33 mouse cellular contexts compared by ENCODE assay signal in the genomic region with DNA sequence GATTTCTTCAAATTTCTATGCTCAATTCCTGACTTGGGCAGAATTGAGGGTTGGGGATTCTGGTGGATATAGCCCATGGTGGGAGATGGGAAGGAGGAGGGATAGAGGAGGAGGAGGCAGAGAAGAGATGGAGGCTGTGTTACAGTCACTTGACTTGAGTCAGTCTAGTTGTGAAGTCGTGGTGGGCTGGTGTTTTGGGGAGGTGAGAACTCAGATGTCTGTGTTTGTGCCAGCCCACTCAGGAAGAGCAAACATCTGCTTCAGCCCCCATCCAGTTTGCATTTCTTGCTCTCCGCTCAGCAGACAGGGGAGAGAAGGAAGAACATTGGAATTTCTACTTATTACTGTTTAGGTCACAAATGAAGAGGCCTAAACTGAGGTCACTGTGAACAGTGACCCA.
DNase-seq lines count a peak whose midpoint lies in the region; TF ChIP-seq lines count a peak whose summit lies in the region.
"Had no signal": no experiment of that assay in that cellular context is flagged by ENCODE, and none has a peak within 500 bp of the region (broad histone marks: within the 10 kb centered on the region; RNA-seq: fewer than 3 reads in every experiment).

No protein-coding gene starts in this region.

- intact Hi-C loops in left cerebral cortex, postnatal 4 days (cut with DNase I): no loop called here
- intact Hi-C loops in left cerebral cortex, adult 2 months (cut with DNase I): loop anchor here (10.0 kb wide), 1 partner anchor 418 kb away; no protein-coding TSS in a partner anchor

- no peak overlapping the region for H3K4me3 ChIP-seq in left cerebral cortex, adult 2 months
- H3K4me3 ChIP-seq: embryonic facial prominence, embryonic 13.5 days; forebrain, embryonic 10.5 days; forebrain, embryonic 15.5 days; heart, adult 2 months; heart, embryonic 13.5 days; limb, embryonic 10.5 days; limb, embryonic 15.5 days; liver, embryonic 13.5 days; midbrain, embryonic 10.5 days; midbrain, embryonic 15.5 days; neural tube, embryonic 15.5 days had no signal

- DNase-seq in left cerebral cortex, adult 11 months (ENCODE audit: low spot score): peak; percentile 8
- no peak for DNase-seq in left cerebral cortex, postnatal 4 days
- peak; percentile 76 for DNase-seq in brain, adult 2 months (ENCODE audit: low read depth, low spot score)
- peak; percentile 25 to 29 for DNase-seq in left cerebral cortex, adult 2 months (ENCODE audit: extremely low spot score in 1 of 2, low spot score in 2 of 2)
- peak; percentile 28 to 41 for DNase-seq in right cerebral cortex, postnatal 36 days (ENCODE audit: low spot score in 2 of 2)
- DNase-seq in adrenal gland, adult 2 months: no peak
- no peak for DNase-seq in lung, postnatal 4 days
- DNase-seq: adrenal gland, postnatal 14 days; cerebellum, adult 18-20 months; cerebellum, postnatal 10 days; gastrocnemius, postnatal 25 days; heart, adult 2 months; heart, postnatal 10 days; kidney, adult 11 months; kidney, postnatal 14 days; layer of hippocampus, adult 9-11 months; liver, embryonic 13.5 days; lung, adult 2 months; lung, postnatal 14 days; retina, postnatal 1 day; spleen, adult 18-20 months; thymus, adult 18-20 months; thymus, postnatal 36 days had no signal

- no peak overlapping the region for H3K27ac ChIP-seq in left cerebral cortex, adult 2 months
- H3K27ac ChIP-seq: embryonic facial prominence, embryonic 13.5 days; forebrain, embryonic 10.5 days; forebrain, embryonic 15.5 days; heart, adult 2 months; heart, embryonic 13.5 days; hindbrain, embryonic 14.5 days; limb, embryonic 10.5 days; limb, embryonic 15.5 days; liver, embryonic 13.5 days; midbrain, embryonic 10.5 days; midbrain, embryonic 15.5 days; neural tube, embryonic 15.5 days had no signal

- no peak for TF ChIP-seq CTCF in left cerebral cortex, adult 2 months (IDR thresholded peaks at IDR 0.05)

Comparison
In these comparisons a context has a peak if more than half of its experiments do, and no peak if none do; other contexts are left out.
1. DNase-seq: peak in left cerebral cortex, adult 11 months (single experiment), brain, adult 2 months (single experiment), left cerebral cortex, adult 2 months (2 of 2) and right cerebral cortex, postnatal 36 days (2 of 2); none in left cerebral cortex, postnatal 4 days (single experiment), adrenal gland, adult 2 months (single experiment) and lung, postnatal 4 days (0 of 2).